Mouse (Mus musculus): Measurements from ENCODE around the gene Olfr1393. TPM values are rescaled to one million over a fixed set of nuclear protein-coding genes. Genes with fewer than 3 reads are reported as not detected.

The Olfr1393 gene
- polyA plus RNA-seq, 1 experiment from 2014 or later = not detected

DNA sequence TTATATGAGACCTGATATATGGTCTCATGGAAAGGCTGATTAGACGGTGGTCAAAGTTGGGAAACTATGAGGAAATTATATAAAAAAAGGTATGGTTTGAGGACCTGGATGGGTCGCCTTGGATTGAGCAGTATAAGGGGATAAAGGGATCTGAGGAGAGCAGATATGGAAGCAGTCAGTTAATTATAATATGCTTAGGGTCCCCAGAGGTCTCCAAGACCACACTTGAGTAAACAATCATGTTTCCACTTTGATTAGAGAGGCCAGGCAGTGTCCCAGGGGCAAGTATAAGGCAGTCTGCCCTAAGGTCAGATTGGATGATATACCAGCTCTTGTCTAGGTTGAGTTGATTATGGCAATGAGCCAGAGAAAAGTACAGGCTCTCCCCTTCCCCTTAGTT, 44.3 kb downstream of the Olfr1393 start, which contains the start of gene Olfr1391:
Gene Olfr1391 (plus strand): TSS at position 301 of the 400 bp plus-strand sequence.
- ATAC-seq (ENCODE audit: insufficient read depth, low FRiP score) = no peak
- 73% methylated on average over 2 of the region's 2 CpGs for WGBS
- Histone ChIP-seq H3K9ac (ENCODE audit: low read length) (no peak within 1 kb of the TSS), H3K36me3 (ENCODE audit: control insufficient read depth, insufficient read depth, low read length) (no peaks in the 10 kb centered on the region), H3K27ac (ENCODE audit: low read length) (no peak within 1 kb of the TSS), H3K4me2 (ENCODE audit: low read depth, low read length) (no peak within 1 kb of the TSS), H3K4me1 (ENCODE audit: control insufficient read depth, insufficient read depth, low read length) (no peaks in the 10 kb centered on the region), H3K4me3 (replicated peaks; ENCODE audit: low read length) (no peak within 1 kb of the TSS), H3K27me3 (ENCODE audit: control insufficient read depth, insufficient read depth, low read length) (no peaks in the 10 kb centered on the region), H3K9me3 (replicated peaks; ENCODE audit: control insufficient read depth, low read length) (no peaks in the 10 kb centered on the region)

DNA sequence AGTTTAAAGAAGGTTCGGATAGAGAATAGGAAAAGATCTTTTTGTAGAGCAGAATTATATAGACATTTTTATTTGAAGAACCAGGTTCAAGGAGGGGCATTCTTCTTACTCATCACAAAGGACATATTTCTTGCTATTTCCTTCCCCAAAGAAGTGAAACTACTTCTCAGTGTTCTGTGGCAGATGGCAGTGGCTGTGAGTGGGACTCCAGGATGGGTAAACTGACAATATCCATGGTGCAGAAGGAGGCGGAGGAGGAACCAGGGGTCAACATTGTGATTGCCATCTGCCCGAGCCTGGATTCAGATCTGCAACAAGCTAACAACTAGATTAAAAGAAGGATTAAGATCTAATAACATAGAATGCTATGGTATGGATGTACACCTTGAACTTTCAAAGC, 48.6 kb downstream of the Olfr1393 start:
- no peaks in the 10 kb centered on the region for H3K9me3 ChIP-seq (replicated peaks; ENCODE audit: control insufficient read depth, low read length)
- H3K4me1 ChIP-seq (ENCODE audit: control insufficient read depth, insufficient read depth, low read length) = no peaks in the 10 kb centered on the region
- no peaks in the 10 kb centered on the region for H3K36me3 ChIP-seq (ENCODE audit: control insufficient read depth, insufficient read depth, low read length)
- H3K9ac ChIP-seq (ENCODE audit: low read length) = no peak overlapping the region
- no peak overlapping the region for H3K27ac ChIP-seq (ENCODE audit: low read length)
- H3K4me3 ChIP-seq (replicated peaks; ENCODE audit: low read length) = no peak overlapping the region
- H3K27me3 ChIP-seq (ENCODE audit: control insufficient read depth, insufficient read depth, low read length) = no peaks in the 10 kb centered on the region
- no peak overlapping the region for H3K4me2 ChIP-seq (ENCODE audit: low read depth, low read length)
- no peak for ATAC-seq (ENCODE audit: insufficient read depth, low FRiP score)
- 83% methylated on average over 3 of the region's 3 CpGs for WGBS

- Histone ChIP-seq H3K4me1 (ENCODE audit: control insufficient read depth, insufficient read depth, low read length) (no peaks in the 10 kb centered on the region), H3K4me3 (replicated peaks; ENCODE audit: low read length) (no peak overlapping the region), H3K9me3 (replicated peaks; ENCODE audit: control insufficient read depth, low read length) (no peaks in the 10 kb centered on the region), H3K27ac (ENCODE audit: low read length) (no peak overlapping the region), H3K4me2 (ENCODE audit: low read depth, low read length) (no peak overlapping the region), H3K27me3 (ENCODE audit: control insufficient read depth, insufficient read depth, low read length) (no peaks in the 10 kb centered on the region), H3K9ac (ENCODE audit: low read length) (no peak overlapping the region), H3K36me3 (ENCODE audit: control insufficient read depth, insufficient read depth, low read length) (no peaks in the 10 kb centered on the region)
- no peak for ATAC-seq (ENCODE audit: insufficient read depth, low FRiP score)
- WGBS = 76% methylated on average over 1 of the region's 1 CpGs
These were observed 51.6 kb downstream of the Olfr1393 start for GRCm38 (mm10) chr11:49329686-49330085.

Other genes with a start within 250 kb of the Olfr1393 start
- 1.1 and 1.3 TPM in 2 replicates for gene 9930111J21Rik2, start 227.1 kb upstream of the Olfr1393 start, polyA plus RNA-seq (2015; fragmentation: Nextera tagmentation; extraction: Ambion mirVana)
- gene Tgtp2, start 214.1 kb upstream of the Olfr1393 start, polyA plus RNA-seq (2015; fragmentation: Nextera tagmentation; extraction: Ambion mirVana) = 0.41 TPM in 1 of 2 replicates, not detected in the other
- 1.8 and 2.7 TPM in 2 replicates for gene Ifi47, start 201.7 kb upstream of the Olfr1393 start, polyA plus RNA-seq (2015; fragmentation: Nextera tagmentation; extraction: Ambion mirVana)
- gene Olfr1396, start 163.4 kb upstream of the Olfr1393 start, polyA plus RNA-seq (2015; fragmentation: Nextera tagmentation; extraction: Ambion mirVana) = not detected in 2 replicates
- gene Olfr1395, start 136.0 kb upstream of the Olfr1393 start, polyA plus RNA-seq (2015; fragmentation: Nextera tagmentation; extraction: Ambion mirVana) = not detected in 2 replicates
- not detected in 2 replicates for gene Olfr1394, start 123.9 kb upstream of the Olfr1393 start, polyA plus RNA-seq (2015; fragmentation: Nextera tagmentation; extraction: Ambion mirVana)
- 1.2 and 2.1 TPM in 2 replicates for gene Btnl9, start 91.1 kb upstream of the Olfr1393 start, polyA plus RNA-seq (2015; fragmentation: Nextera tagmentation; extraction: Ambion mirVana)
- 30.3 and 32.9 TPM in 2 replicates for gene Zfp62, start 75.0 kb upstream of the Olfr1393 start, polyA plus RNA-seq (2015; fragmentation: Nextera tagmentation; extraction: Ambion mirVana)
- 65.9 and 70.1 TPM in 2 replicates for gene Mgat1, start 34.1 kb upstream of the Olfr1393 start, polyA plus RNA-seq (2015; fragmentation: Nextera tagmentation; extraction: Ambion mirVana)
- 0.08 TPM in 1 of 2 replicates, not detected in the other for gene Olfr1392, start 7.0 kb downstream of the Olfr1393 start, polyA plus RNA-seq (2015; fragmentation: Nextera tagmentation; extraction: Ambion mirVana)
- not detected in 2 replicates for gene Olfr10, start 26.4 kb downstream of the Olfr1393 start, polyA plus RNA-seq (2015; fragmentation: Nextera tagmentation; extraction: Ambion mirVana)
- gene Olfr1391, start 44.4 kb downstream of the Olfr1393 start, polyA plus RNA-seq (2015; fragmentation: Nextera tagmentation; extraction: Ambion mirVana) = not detected in 2 replicates
- gene Olfr1390, start 56.9 kb downstream of the Olfr1393 start, polyA plus RNA-seq (2015; fragmentation: Nextera tagmentation; extraction: Ambion mirVana) = not detected in 2 replicates
- not detected in 2 replicates for gene Olfr1389, start 144.8 kb downstream of the Olfr1393 start, polyA plus RNA-seq (2015; fragmentation: Nextera tagmentation; extraction: Ambion mirVana)
- gene Olfr1388, start 158.3 kb downstream of the Olfr1393 start, polyA plus RNA-seq (2015; fragmentation: Nextera tagmentation; extraction: Ambion mirVana) = 0.18 TPM in 1 of 2 replicates, not detected in the other
- gene Olfr1387, start 177.0 kb downstream of the Olfr1393 start, polyA plus RNA-seq (2015; fragmentation: Nextera tagmentation; extraction: Ambion mirVana) = not detected in 2 replicates
- gene Olfr1386, start 186.7 kb downstream of the Olfr1393 start, polyA plus RNA-seq (2015; fragmentation: Nextera tagmentation; extraction: Ambion mirVana) = not detected in 2 replicates
- gene Olfr1385, start 210.8 kb downstream of the Olfr1393 start, polyA plus RNA-seq (2015; fragmentation: Nextera tagmentation; extraction: Ambion mirVana) = not detected in 2 replicates
- not detected in 2 replicates for gene Olfr1384, start 228.4 kb downstream of the Olfr1393 start, polyA plus RNA-seq (2015; fragmentation: Nextera tagmentation; extraction: Ambion mirVana)
- gene Olfr1383, start 241.3 kb downstream of the Olfr1393 start, polyA plus RNA-seq (2015; fragmentation: Nextera tagmentation; extraction: Ambion mirVana) = not detected in 2 replicates
- not detected in 2 replicates for gene Olfr1382, start 249.9 kb downstream of the Olfr1393 start, polyA plus RNA-seq (2015; fragmentation: Nextera tagmentation; extraction: Ambion mirVana)

Data from stomach, embryonic 16.5 days (tissue).